Mouse (Mus musculus) hindbrain, postnatal 0 days (tissue): Measurements from ENCODE around the gene Rnase10. TPM values are rescaled to one million over a fixed set of nuclear protein-coding genes. Genes with fewer than 3 reads are reported as not detected.
"Not testable (repeated sequence)": the region's sequence is repeated elsewhere in the genome, so short reads cannot be mapped to it uniquely, and the experiment has no call there.

ENCODE experiments used
- ATAC-seq: fragments of 200-750 bp; cut with Nextera tagmentation; 2 replicates; pipeline ENCODE4 v1.8.0; 2017; ENCODE audit warnings: mild to moderate bottlenecking, moderate TSS enrichment, moderate library complexity
- DNase-seq: peaks from one replicate; pipeline ENCODE4 v3.0.0-alpha.2; 2015; ENCODE audit warnings: low spot score
- H3K27ac ChIP-seq: fragments of 300-500 bp; sonication (generic); 2 replicates; pipeline ENCODE4 v1.5.1; 2014; ENCODE audit warnings: mild to moderate bottlenecking
- H3K27me3 ChIP-seq: fragments of 300-500 bp; sonication (generic); 2 replicates; pipeline ENCODE4 v1.6.1; 2014; ENCODE audit warnings: low read length, mixed read lengths; ENCODE audit not compliant: insufficient read depth
- H3K36me3 ChIP-seq: fragments of 300-500 bp; sonication (generic); 2 replicates; pipeline ENCODE4 v1.6.1; 2014; ENCODE audit warnings: low read length, mixed read lengths; ENCODE audit not compliant: insufficient read depth
- H3K4me1 ChIP-seq: fragments of 300-500 bp; sonication (generic); 2 replicates; pipeline ENCODE4 v1.6.1; 2014; ENCODE audit warnings: antibody characterized with exemption, low read length, mixed read lengths; ENCODE audit not compliant: insufficient read depth
- H3K4me2 ChIP-seq: fragments of 300-500 bp; sonication (generic); 2 replicates; pipeline ENCODE4 v1.6.1; 2014; ENCODE audit warnings: low read depth, mild to moderate bottlenecking, low read length, moderate library complexity, mixed read lengths
- H3K4me3 ChIP-seq: fragments of 300-500 bp; sonication (generic); 2 replicates; pipeline ENCODE4 v1.5.1; 2014; ENCODE audit warnings: low read length
- H3K9ac ChIP-seq: fragments of 300-500 bp; sonication (generic); replicated peaks from 2 replicates; pipeline ENCODE4 v1.6.1; 2014; ENCODE audit warnings: mild to moderate bottlenecking, low read length, moderate library complexity, mixed read lengths
- H3K9me3 ChIP-seq: fragments of 300-500 bp; sonication (generic); 2 replicates; pipeline ENCODE4 v1.6.1; 2016; ENCODE audit warnings: low read length, mixed read lengths
- CTCF ChIP-seq: IDR thresholded peaks from 2 replicates; pipeline ENCODE4 v1.5.1; 2016; ENCODE audit warnings: antibody characterized with exemption, control low read depth, low read depth
- WGBS: fragments of 180-500 bp; shearing (Covaris S2); extraction: QIAGEN DNeasy Blood & Tissue Kit; methylation state at CpG from one replicate; pipeline ENCODE4 v1.1.7; 2014; 5-methylcytosine and 5-hydroxymethylcytosine counted together
- polyA plus RNA-seq: library from polyadenylated mRNA; unstranded; fragments of >200 nt; fragmentation: Nextera tagmentation; extraction: Ambion mirVana; gene quantifications from 2 replicates; pipeline ENCODE4 v1.2.1, GENCODE M21; 2015
- total RNA-seq: library from RNA; depleted of rRNA; stranded (reverse); fragments of >200 nt; gene quantifications from 2 replicates; pipeline ENCODE4 v1.2.3, GENCODE M21; 2014; rRNA removed

Rnase10 gene
- total RNA-seq (0.21 TPM in 1 of 2 replicates, not detected in the other), polyA plus RNA-seq (not detected in 2 replicates)

DNA sequence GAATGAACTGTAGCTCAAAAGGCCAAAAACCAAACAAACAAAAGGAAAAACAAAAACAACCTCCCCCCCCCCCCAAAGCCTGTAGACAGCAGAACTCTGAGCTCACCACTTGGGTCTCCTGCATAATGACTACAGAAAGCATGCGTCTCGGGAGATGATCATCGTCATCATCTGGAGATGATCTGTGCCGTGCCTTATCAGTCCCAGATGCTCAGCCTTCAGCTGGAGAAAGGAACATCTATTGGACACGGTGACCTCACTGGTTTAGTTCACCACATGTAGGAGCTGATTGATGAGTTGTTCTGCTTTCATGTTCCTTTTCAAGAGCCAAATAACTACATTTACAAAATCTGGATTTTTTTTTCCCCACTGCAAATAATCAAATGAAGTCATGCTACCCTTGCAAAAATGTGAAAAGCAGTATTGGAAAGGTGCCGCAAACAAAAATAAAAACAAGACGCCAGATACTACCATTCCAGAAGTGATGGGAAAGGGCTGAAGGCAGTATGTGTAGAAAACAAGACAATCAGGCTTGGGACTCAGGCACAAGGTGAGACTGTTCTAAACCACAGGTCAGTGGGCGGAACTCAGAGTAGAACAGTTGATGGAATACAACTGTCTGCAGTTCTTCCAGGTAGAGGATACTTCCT, at the start of gene Rnase10:
TSS of gene Rnase10 (plus strand) at position 600 of the 650 bp plus-strand sequence.
- 90% methylated on average over 8 of the region's 8 CpGs for WGBS
- no peak within 1 kb of the TSS for H3K9ac ChIP-seq
- H3K4me2 ChIP-seq, result no peak within 1 kb of the TSS
- no peaks in the 10 kb centered on the region for H3K36me3 ChIP-seq
- H3K9me3 ChIP-seq, result no peaks in the 10 kb centered on the region
- no peaks in the 10 kb centered on the region for H3K4me1 ChIP-seq
- DNase-seq (no peak), ATAC-seq (no peak)
- no peak within 1 kb of the TSS for H3K4me3 ChIP-seq
- no peak for TF ChIP-seq CTCF
- no peaks in the 10 kb centered on the region for H3K27me3 ChIP-seq
- H3K27ac ChIP-seq, result peak within 1 kb of the TSS; percentile 45

- H3K27ac ChIP-seq, H3K4me2 ChIP-seq, H3K36me3 ChIP-seq, H3K4me3 ChIP-seq, H3K9me3 ChIP-seq, ATAC-seq, H3K4me1 ChIP-seq, DNase-seq, H3K27me3 ChIP-seq, H3K9ac ChIP-seq: not testable (repeated sequence)
- 88% methylated on average over 5 of the region's 5 CpGs for WGBS
These were observed 49.1 kb upstream of the Rnase10 start for GRCm38 (mm10) chr14:50958289-50958995.

DNA sequence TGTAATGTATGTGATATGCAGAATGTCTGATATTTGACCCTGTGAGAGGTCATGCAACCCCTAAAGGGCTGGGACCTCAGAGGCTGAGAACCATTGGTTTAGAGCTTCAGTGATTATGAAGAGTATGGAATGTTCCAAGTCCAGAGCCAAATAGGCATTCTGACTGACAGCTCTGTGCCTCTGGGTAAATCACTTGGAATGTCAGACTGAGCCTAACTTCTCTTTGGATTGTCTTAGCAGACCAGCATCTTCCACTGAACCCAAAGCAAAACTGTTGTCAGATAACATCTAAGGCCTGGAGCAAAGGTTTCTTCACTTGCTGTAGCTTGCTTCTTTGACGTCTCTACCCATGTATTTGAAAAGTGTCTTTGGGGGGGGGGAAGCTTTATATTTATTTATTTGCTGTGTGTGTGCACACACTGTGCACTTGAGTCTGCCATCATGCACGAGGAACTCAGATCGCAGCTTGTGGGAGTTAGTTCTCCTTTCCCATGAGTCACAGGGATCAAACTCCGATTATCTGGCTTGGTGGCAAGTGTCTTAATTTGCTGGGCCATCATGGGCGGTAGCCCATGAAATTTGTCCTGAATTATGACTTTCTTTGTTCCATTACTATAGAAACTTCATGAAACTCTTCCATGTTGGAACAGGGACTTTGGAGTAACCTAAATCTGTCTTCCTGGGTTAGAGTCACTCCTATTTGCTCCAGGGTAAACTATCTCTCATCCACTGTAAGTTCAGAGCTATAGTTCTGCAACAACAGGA, 39.2 kb upstream of the Rnase10 start:
- no peak overlapping the region for H3K4me3 ChIP-seq
- ATAC-seq (no peak), DNase-seq (no peak)
- H3K9me3 ChIP-seq, result no peaks in the 10 kb centered on the region
- H3K27ac ChIP-seq, result no peak overlapping the region
- WGBS, result 73% methylated on average over 5 of the region's 5 CpGs
- H3K9ac ChIP-seq, result no peak overlapping the region
- H3K4me1 ChIP-seq, result peaks cover 3% of the 10 kb centered on the region; the same call in 1 of the 2 replicates
- TF ChIP-seq CTCF, result no peak
- no peaks in the 10 kb centered on the region for H3K36me3 ChIP-seq
- H3K27me3 ChIP-seq, result no peaks in the 10 kb centered on the region
- H3K4me2 ChIP-seq, result no peak overlapping the region

- H3K4me2 ChIP-seq, result 0 out of 2 replicates have a peak overlapping the region, but pooled peaks have one; percentile 22
- no peak overlapping the region for H3K9ac ChIP-seq
- WGBS, result 0% methylated on average over 1 of the region's 1 CpGs
- peak; percentile 38 for DNase-seq
- no peaks in the 10 kb centered on the region for H3K9me3 ChIP-seq
- H3K4me3 ChIP-seq, result no peak overlapping the region
- peaks cover 3% of the 10 kb centered on the region; the same call in 1 of the 2 replicates for H3K4me1 ChIP-seq
- no peak for ATAC-seq
- H3K27ac ChIP-seq, result peak overlapping the region; percentile 59; the same call in 1 of the 2 replicates
- no peaks in the 10 kb centered on the region for H3K27me3 ChIP-seq
- H3K36me3 ChIP-seq, result no peaks in the 10 kb centered on the region
- no peak for TF ChIP-seq CTCF
These were observed 38.5 kb upstream of the Rnase10 start for GRCm38 (mm10) chr14:50969041-50969440.

GRCm38 (mm10) chr14:50969558-50970544, 37.7 kb upstream of the Rnase10 start:
- Histone ChIP-seq H3K27ac (peak overlapping the region; percentile 59; the same call in 1 of the 2 replicates), H3K9ac (no peak overlapping the region), H3K36me3 (no peaks in the 10 kb centered on the region), H3K4me2 (peak overlapping the region; percentile 22; the same call in 1 of the 2 replicates), H3K4me3 (no peak overlapping the region), H3K9me3 (no peaks in the 10 kb centered on the region), H3K27me3 (no peaks in the 10 kb centered on the region), H3K4me1 (peaks cover 3% of the 10 kb centered on the region; the same call in 1 of the 2 replicates)
- DNase-seq (peak; percentile 66), ATAC-seq (peak; percentile 78; the same call in 1 of the 2 replicates)
- no peak for TF ChIP-seq CTCF
- 12% methylated on average over 12 of the region's 12 CpGs for WGBS

- Histone ChIP-seq H3K4me1 (peaks cover 3% of the 10 kb centered on the region; the same call in 1 of the 2 replicates), H3K27ac (no peak overlapping the region), H3K9ac (no peak overlapping the region), H3K27me3 (no peaks in the 10 kb centered on the region), H3K9me3 (no peaks in the 10 kb centered on the region), H3K36me3 (no peaks in the 10 kb centered on the region), H3K4me3 (no peak overlapping the region), H3K4me2 (no peak overlapping the region)
- DNase-seq (no peak), ATAC-seq (no peak)
- TF ChIP-seq CTCF, result no peak
- WGBS, result 86% methylated on average over 1 of the region's 1 CpGs
These were observed 36.7 kb upstream of the Rnase10 start for GRCm38 (mm10) chr14:50970822-50971221.

DNA sequence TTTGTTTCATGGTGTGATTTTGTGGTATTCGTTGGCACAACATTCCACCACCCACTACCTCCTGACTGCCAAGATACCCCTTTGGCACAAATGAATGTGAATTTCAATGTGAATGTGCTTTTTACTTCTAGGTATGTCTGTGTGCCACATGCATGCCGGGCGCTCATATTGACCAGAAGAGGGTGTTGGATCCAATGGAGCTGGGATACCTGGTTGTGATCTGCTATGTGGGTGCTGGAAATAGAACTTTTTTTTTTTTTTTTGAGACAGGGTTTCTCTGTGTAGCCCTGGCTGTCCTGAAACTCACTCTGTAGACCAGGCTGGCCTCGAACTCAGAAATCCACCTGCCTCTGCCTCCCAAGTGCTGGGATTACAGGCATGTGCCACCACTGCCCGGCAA, 34.5 kb upstream of the Rnase10 start:
- 92% methylated on average over 5 of the region's 5 CpGs for WGBS
- H3K9me3 ChIP-seq, H3K36me3 ChIP-seq, H3K4me1 ChIP-seq, H3K27me3 ChIP-seq, DNase-seq, H3K9ac ChIP-seq, H3K4me2 ChIP-seq, H3K27ac ChIP-seq, ATAC-seq, H3K4me3 ChIP-seq: not testable (repeated sequence)
